Mouse (Mus musculus) lung, postnatal 25 days (tissue): Measurements from ENCODE around the gene Olfr713.

ENCODE experiments used
- DNase-seq: peaks from one replicate; pipeline ENCODE4 v3.0.0; 2022; ENCODE audit warnings: low spot score

The Olfr713 gene

DNA sequence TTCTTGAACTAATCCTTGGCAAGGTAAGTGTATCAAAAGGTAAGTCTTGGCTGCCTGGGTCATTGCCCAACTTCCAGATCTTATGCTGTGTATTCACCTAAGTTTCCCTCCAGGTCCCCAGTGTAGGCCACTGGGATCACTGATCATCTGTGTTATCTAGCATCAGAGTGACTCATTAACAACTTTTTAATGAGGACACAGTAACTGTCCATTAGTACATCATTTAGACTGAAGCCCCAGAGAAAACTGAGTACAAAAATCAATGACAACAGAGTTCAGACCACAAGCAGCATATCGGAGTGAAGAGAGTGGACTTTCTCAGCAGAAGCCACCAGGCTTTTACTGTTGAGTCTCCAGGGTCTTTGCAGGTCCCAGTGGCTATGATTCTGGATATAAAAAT lies at the start of gene Olfr713:
Olfr713 (plus strand) TSS at position 301 of the 400 bp plus-strand sequence.
- DNase-seq = no peak

DNA sequence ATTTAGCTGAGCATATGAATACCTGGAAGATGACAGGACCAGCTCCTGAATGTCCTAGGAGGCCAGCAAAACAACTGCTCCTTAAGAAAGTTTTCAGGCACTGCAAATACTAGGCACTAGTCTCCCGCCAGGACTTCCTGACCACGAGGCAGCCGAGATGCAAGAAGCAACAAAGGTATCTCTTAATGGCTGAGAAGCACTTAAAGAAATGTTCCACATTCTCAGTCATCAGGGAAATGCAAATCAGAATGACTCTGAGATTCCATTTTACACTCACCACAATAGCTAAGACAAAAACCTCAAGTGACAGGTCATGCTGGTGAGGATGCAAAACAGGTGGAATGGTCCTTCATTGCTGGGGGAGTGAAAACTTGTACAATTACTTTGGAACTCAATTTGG lies 45.7 kb upstream of the Olfr713 start:
- DNase-seq = no peak

DNA sequence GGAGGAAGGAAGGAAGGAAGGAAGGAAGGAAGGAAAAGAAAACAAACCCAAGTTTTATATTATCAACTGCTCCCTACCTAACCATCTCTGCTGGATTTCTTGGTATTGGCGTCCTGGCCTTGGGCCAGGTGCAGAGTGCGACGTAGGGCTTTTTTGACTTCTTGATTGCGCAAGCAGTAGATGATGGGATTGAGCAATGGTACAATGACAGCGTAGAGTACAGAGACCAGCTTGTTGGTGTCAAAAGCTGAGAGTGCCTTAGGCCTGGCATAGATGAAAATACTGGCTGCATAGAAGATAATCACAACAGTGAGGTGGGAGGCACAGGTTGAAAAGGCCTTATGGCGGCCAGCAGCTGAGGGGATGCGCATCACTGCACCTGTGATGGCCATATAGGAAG lies 30.2 kb upstream of the Olfr713 start:
- no peak for DNase-seq

DNA sequence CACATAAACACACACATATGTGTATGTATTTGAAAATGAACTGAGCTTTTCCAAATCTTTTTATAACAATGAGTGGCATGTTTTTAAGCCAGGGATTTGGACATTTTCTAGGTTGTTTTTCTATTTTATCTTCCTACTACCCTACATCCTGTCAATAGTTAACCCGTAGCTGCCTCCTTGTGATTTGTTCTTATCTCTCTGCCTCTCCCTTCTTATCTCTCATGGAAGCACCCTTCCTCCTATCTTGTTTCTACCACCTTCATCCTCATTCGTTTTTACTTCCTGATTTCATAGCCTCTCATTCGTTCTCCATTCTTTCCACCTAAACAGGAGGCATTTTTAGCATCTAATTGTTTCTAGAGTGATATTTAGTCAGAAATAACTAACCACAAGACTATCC lies 26.8 kb upstream of the Olfr713 start:
- no peak for DNase-seq

DNA sequence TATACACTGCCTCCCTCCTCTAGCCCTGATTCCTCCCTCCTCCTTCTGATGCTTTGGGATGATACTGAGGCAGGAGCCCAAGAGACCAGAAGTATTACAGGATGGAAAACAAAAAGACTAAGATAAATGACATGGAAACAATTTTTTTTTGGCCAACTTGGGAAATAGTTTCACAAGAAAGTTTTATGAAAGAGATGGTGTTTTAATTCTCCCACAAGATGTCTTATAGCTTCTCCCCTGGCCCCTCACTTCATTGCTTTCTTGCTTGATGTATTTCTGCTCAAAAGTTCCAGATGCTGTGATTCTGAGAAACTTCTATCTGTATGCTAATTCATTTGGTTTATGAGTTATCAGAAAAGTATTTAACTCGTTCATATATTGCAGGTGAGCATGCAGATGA lies 25.0 kb upstream of the Olfr713 start, which contains the start of gene Olfr2:
Olfr2 (minus strand) TSS at position 101 of the 400 bp plus-strand sequence.
- DNase-seq = no peak

DNA sequence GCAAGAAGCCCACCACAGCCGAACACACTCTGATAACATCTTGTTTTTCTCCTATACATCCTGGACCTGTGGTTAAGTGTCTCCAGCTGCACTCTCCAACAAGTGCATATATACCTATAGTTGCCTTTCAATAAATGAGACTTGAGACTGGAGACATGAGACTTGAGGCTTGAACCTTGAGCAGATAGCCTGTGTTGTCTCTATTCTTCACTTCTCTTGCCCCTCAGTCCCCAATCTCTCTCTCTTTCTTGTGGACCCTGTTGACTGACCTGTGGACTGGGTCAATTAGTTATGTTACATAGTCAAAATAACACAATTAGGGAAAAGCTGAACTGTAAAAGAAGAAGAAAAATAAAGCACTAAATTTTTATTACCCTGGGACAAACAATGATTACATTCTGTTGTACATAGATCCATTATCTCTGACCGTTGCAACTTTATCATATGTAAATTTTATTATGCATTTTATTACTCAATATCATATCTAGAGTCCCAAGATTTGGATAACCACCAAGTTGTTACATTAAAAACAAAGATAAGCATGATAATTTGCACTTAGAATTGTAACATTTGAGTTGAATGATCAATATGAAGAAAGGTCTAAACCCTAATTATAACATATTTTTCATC lies 9.1 kb downstream of the Olfr713 start:
- DNase-seq = no peak

DNA sequence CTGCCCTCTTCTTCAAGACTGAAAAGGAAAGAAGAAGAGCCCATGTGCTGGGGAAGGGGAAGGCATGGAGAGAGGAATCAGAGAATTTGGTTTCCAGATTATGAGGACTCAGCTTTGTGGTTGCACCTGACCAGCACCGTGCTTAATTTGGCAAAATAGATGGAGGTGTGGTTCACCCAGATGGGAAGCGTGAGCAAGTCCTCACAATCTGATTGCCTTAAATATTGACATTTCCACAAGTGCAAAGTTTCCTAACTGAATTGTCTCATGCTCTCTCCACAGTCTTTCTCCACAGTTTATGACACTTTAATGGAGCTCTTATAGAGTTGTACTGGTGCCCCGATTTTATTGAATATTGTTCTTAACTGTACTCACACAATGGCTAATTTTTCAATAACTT lies 12.2 kb downstream of the Olfr713 start:
- no peak for DNase-seq

DNA sequence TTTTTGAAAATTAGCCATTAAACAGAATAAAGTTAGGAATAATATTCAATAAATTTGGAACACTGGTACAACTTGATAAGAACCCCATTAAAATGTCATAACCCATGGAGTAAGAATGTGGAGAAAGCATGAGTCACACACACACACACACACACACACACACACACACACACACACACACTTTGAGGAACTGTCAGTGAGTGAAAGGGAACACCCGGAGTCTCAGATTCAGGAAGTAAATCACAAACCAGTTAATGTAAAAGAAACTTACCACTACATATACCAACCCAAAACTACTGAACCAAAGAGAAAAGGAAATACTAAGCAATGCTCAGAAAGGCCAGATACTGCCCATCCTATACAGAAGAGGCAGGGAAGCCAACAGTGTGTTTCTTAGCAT lies 13.4 kb downstream of the Olfr713 start:
- DNase-seq = no peak

DNA sequence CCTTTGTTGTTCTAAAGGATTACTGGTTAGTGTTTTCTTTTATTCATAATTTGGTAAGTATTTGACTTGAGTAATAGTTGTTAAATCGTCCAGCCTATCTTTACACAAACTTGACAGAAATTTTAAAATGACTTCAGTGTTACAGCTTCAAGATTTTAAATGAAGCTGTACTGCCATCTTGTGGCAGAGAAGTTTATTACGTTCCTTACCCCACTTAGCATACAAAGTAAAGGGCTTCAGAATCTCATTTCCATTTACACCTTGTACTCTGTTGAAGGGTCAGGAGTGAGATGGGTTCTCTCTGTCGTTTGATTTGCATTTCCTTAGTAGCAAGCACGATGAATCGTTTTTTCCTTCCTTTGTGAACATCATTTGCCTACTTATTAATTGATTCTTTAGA lies 14.9 kb downstream of the Olfr713 start:
- peak; percentile 34 for DNase-seq

DNA sequence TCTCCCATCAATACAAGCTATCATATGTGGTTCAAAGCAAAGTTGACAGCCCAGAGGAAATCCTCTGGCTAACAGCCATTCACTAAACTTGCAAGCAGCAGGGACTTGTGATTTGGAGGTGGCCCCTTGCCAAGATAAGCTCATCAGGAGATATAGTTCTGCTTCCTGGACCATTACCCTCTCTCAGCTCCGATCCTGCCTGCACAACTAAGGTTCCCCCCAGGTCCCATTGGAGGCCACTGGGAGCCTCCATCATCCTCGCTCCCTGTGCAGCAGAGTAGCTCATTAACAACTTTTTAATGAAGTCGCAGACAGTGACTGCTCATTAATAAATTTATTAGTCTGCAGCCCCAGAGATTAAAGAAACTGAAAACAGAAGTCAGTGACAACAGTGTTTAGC lies 16.6 kb downstream of the Olfr713 start:
- DNase-seq = no peak

DNA sequence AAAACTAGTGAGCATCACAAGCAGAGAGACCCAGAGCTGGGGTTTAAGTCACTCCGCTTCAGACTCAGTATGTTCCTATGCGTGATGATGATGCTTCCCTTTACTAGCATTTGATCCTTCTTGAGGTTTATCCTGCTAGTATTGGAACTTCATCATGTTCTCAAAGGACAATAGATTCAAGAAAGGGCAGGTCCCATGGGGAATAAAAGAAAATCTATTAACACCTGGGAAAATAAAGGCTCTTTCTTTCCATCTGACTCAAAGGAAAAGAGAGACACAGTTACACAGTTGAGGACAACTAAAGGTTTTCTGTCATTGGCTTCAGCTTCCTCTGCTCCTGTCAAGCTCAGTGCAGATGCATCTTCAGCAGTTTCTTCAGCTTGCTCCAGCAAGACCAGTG lies 39.7 kb downstream of the Olfr713 start, which contains the start of gene Olfr714:
Olfr714 (plus strand) TSS at position 301 of the 400 bp plus-strand sequence.
- DNase-seq = no peak
